Mouse (Mus musculus): ENCODE results near the gene Ccdc185. TPM values are rescaled to one million over a fixed set of nuclear protein-coding genes. Genes with fewer than 3 reads are reported as not detected.
A peak's percentile ranks its signal among the peaks of the same experiment; 100 is the strongest.

Gene Ccdc185
- polyA plus RNA-seq, 1 experiment from 2014 or later, result not detected

DNA sequence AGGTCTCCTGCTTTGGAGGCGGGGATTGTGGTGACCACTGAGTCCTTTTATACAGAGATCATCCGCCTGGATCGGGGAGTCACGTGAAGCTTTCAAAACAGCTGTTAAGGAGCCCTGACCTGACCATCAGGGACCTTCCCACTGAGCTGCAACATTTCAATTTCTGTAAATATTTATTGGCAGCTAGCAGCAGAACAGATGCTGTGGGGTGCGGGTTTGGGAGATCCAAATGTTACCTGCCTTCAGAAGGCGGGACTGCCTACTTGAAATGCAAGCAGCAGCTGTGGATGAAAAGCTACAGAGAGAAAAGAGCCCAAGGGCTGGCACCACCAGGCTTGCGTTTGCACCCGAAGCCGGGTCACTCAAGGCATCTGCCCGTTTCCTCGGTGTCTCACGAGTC is 21.4 kb downstream of the Ccdc185 start:
- Histone ChIP-seq H3K4me1 (ENCODE audit: control insufficient read depth, insufficient read depth, low read length) (peaks cover 6% of the 10 kb centered on the region; the same call in 1 of the 2 replicates), H3K27me3 (ENCODE audit: control insufficient read depth, insufficient read depth, low read depth, low read length) (no peaks in the 10 kb centered on the region), H3K9ac (ENCODE audit: low read depth, low read length) (peak overlapping the region; percentile 16; the same call in 1 of the 2 replicates), H3K4me3 (ENCODE audit: low read depth, low read length) (no peak overlapping the region), H3K9me3 (replicated peaks; ENCODE audit: control insufficient read depth, low read length, poor library complexity, severe bottlenecking) (no peaks in the 10 kb centered on the region), H3K36me3 (ENCODE audit: control insufficient read depth, insufficient read depth, low read length) (no peaks in the 10 kb centered on the region), H3K4me2 (ENCODE audit: low read length) (peak overlapping the region; percentile 19; the same call in 1 of the 2 replicates), H3K27ac (ENCODE audit: low read length) (no peak overlapping the region)
- 38% methylated on average over 12 of the region's 12 CpGs for WGBS
- no peak for ATAC-seq

DNA sequence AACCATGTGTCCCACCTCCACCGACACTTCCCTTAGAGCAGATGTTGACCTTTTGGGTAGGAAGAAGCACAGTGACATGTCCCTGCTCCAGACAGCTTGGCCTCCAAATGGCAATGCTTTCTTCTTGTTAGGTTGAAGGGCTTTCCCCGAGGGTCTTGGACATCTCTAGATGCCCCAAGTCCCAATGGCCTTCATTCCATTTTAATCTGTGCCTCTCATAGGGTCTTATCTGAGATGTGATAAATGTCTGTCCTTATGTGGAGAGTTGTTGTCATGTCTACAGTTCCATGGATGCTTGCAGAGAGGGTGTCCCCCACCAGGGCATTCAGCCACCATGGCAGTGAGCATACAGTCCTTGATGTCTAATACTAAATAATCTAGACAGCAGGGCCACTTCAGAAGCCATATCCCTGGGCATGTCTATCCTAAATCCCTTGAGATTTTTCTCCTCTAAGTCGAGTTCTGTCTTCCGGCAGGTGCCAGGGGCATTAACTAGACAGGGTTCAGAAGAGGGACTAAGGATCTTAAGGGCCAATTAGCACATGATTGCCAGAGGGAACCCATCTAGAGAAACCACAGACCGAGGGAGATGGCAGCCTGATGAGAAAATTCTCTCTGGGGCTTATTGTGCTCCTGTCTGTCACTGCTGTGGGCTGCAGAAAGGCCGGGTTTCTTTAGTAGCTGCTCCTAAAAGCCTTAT is 34.6 kb downstream of the Ccdc185 start:
- Histone ChIP-seq H3K4me2 (ENCODE audit: low read length) (no peak overlapping the region), H3K36me3 (ENCODE audit: control insufficient read depth, insufficient read depth, low read length) (no peaks in the 10 kb centered on the region), H3K27me3 (ENCODE audit: control insufficient read depth, insufficient read depth, low read depth, low read length) (no peaks in the 10 kb centered on the region), H3K9ac (ENCODE audit: low read depth, low read length) (no peak overlapping the region), H3K27ac (ENCODE audit: low read length) (no peak overlapping the region), H3K4me3 (ENCODE audit: low read depth, low read length) (no peak overlapping the region), H3K9me3 (replicated peaks; ENCODE audit: control insufficient read depth, low read length, poor library complexity, severe bottlenecking) (no peaks in the 10 kb centered on the region), H3K4me1 (ENCODE audit: control insufficient read depth, insufficient read depth, low read length) (peaks cover 3% of the 10 kb centered on the region; the same call in 1 of the 2 replicates)
- WGBS, result 58% methylated on average over 6 of the region's 6 CpGs
- ATAC-seq, result no peak

DNA sequence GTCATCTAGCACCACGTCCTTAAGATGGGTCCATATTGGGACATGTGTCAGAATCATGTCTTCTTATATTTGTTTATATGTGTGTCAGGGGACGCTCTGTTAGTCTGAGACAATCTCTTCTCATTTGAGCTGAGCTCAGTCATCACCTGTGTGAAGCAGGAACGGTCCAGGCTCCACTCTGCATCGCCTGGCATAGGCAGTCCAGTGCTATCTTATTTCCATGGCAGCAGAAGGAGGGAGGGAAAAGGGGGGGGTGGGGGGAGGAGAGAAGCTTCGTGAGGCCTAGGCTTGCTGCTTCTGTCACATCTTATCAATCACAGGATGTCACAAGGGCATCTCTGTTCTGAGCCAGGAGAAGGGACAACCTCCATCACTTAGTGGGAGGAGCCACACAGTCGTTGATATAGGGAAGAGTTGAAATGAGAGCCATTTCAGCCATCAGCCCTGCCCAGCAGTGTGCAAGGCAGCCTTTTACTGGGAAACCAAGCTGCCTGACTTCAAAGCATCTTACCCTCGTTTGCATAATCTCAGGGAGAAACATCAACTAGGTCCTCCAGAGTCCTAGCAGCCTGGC is 37.5 kb downstream of the Ccdc185 start:
- H3K9me3 ChIP-seq (replicated peaks; ENCODE audit: control insufficient read depth, low read length, poor library complexity, severe bottlenecking), result no peaks in the 10 kb centered on the region; the same call in 1 of the 2 replicates
- no peaks in the 10 kb centered on the region for H3K27me3 ChIP-seq (ENCODE audit: control insufficient read depth, insufficient read depth, low read depth, low read length)
- peak; percentile 68 for ATAC-seq
- 35% methylated on average over 7 of the region's 7 CpGs for WGBS
- H3K36me3 ChIP-seq (ENCODE audit: control insufficient read depth, insufficient read depth, low read length), result no peaks in the 10 kb centered on the region
- H3K9ac ChIP-seq (ENCODE audit: low read depth, low read length), result no peak overlapping the region
- H3K4me1 ChIP-seq (ENCODE audit: control insufficient read depth, insufficient read depth, low read length), result peaks cover 3% of the 10 kb centered on the region; the same call in 1 of the 2 replicates
- no peak overlapping the region; the same call in 1 of the 2 replicates for H3K4me2 ChIP-seq (ENCODE audit: low read length)
- H3K4me3 ChIP-seq (ENCODE audit: low read depth, low read length), result no peak overlapping the region
- H3K27ac ChIP-seq (ENCODE audit: low read length), result no peak overlapping the region

DNA sequence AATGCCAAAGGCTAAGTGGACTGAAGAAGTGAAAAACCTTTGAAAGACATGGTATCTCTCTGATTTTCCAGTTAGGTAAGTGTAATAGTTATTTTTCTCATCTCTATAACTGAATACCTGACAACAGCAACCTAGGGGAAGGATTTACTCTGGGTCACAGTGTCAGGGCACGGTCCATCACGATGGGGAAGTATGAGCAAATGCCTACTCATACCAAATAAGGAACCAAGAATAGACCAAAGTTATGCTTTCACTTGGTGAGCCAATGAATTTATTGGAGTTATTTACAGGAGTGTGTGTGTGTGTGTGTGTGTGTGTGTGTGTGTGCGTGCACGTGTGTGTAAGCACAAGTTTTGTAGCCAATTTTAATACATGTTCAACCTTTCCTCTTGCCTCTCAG is 41.5 kb downstream of the Ccdc185 start:
- WGBS, result 93% methylated on average over 4 of the region's 4 CpGs

DNA sequence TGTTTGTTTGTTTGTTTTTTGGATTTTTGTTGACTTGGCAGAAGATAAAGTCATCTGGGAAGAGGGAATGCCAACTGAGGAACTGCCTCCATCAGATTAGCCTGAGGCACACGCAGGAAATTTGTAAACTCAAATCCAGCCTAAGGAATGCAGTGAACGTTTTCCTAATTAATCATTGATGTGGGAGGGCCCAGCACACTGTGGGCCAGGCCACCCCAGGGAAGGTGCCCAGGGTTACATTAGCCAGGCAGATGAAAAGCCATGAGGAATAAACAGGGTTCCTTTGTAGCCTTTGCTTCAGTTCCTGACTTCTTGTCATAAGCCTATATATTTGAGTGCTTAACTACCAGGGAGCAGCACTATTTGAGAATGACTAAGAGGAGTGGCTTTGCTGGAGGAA is 44.1 kb downstream of the Ccdc185 start:
- no peaks in the 10 kb centered on the region for H3K27me3 ChIP-seq (ENCODE audit: control insufficient read depth, insufficient read depth, low read depth, low read length)
- no peak overlapping the region for H3K4me2 ChIP-seq (ENCODE audit: low read length)
- ATAC-seq, result no peak
- 61% methylated on average over 2 of the region's 2 CpGs for WGBS
- H3K9me3 ChIP-seq (replicated peaks; ENCODE audit: control insufficient read depth, low read length, poor library complexity, severe bottlenecking), result peaks cover 3% of the 10 kb centered on the region
- H3K27ac ChIP-seq (ENCODE audit: low read length), result no peak overlapping the region
- no peak overlapping the region for H3K9ac ChIP-seq (ENCODE audit: low read depth, low read length)
- 0 out of 2 replicates have a peak, but pooled peaks cover 4% of the 10 kb centered on the region for H3K4me1 ChIP-seq (ENCODE audit: control insufficient read depth, insufficient read depth, low read length)
- H3K36me3 ChIP-seq (ENCODE audit: control insufficient read depth, insufficient read depth, low read length), result no peaks in the 10 kb centered on the region
- no peak overlapping the region for H3K4me3 ChIP-seq (ENCODE audit: low read depth, low read length)

More for the DNA sequence above, 41.5 kb downstream of the Ccdc185 start:
- no peak overlapping the region for H3K27ac ChIP-seq (ENCODE audit: low read length)
- H3K4me1 ChIP-seq (ENCODE audit: control insufficient read depth, insufficient read depth, low read length), result peaks cover 3% of the 10 kb centered on the region; the same call in 1 of the 2 replicates
- no peak overlapping the region for H3K4me3 ChIP-seq (ENCODE audit: low read depth, low read length)
- no peaks in the 10 kb centered on the region for H3K36me3 ChIP-seq (ENCODE audit: control insufficient read depth, insufficient read depth, low read length)
- H3K9ac ChIP-seq (ENCODE audit: low read depth, low read length), result no peak overlapping the region
- no peak for ATAC-seq
- H3K4me2 ChIP-seq (ENCODE audit: low read length), result no peak overlapping the region
- H3K27me3 ChIP-seq (ENCODE audit: control insufficient read depth, insufficient read depth, low read depth, low read length), result no peaks in the 10 kb centered on the region
- peaks cover 3% of the 10 kb centered on the region for H3K9me3 ChIP-seq (replicated peaks; ENCODE audit: control insufficient read depth, low read length, poor library complexity, severe bottlenecking)

DNA sequence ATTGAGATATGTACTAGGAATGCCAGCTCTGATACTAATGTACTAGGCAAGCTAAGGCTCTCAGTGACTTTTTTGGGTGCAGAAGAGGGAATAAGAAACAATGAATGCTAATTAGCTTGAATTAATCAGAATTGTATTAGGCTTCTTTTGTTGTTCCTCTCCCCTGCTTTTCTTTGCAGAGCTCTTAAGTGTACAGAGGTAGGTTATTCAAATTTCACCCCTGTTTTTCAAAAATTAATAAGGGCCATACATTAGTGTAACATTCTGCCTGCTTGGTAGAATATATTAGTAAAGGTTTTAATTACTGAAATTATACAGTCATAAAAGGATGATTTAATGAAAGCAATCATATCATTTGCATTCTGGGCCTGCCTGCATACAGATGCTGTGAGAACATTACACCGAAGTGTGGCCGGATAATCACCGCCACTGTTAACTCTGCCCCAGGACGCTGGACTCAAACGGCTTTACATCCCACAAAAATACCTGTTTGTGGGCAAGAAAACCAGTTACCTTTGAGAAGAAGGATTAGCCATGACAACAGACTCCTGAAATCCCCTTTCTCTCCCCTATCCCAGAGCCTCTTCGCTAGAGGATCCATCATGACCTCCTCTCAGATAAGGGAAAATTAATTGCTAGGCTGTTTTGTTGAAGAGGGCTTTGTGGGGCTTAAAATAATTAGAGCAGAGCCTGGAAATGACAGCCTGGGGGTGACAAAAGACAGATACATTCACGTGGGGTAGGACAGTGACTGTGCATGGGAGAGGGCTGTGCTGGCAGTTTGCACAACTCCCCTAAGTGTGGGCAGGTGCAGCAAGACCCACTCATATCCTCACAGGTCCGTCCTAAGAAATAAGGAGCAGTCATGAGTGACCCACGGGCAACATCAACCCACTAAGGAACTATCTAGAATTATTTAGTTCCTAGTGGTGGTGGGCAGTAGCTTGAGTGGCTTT is 49.3 kb downstream of the Ccdc185 start:
- WGBS, result 32% methylated on average over 9 of the region's 9 CpGs
- Histone ChIP-seq H3K27me3 (ENCODE audit: control insufficient read depth, insufficient read depth, low read depth, low read length) (no peaks in the 10 kb centered on the region), H3K9ac (ENCODE audit: low read depth, low read length) (no peak overlapping the region), H3K27ac (ENCODE audit: low read length) (peak overlapping the region; percentile 66), H3K4me1 (ENCODE audit: control insufficient read depth, insufficient read depth, low read length) (peaks cover 7% of the 10 kb centered on the region; the same call in 1 of the 2 replicates), H3K4me2 (ENCODE audit: low read length) (no peak overlapping the region), H3K4me3 (ENCODE audit: low read depth, low read length) (no peak overlapping the region), H3K9me3 (replicated peaks; ENCODE audit: control insufficient read depth, low read length, poor library complexity, severe bottlenecking) (no peaks in the 10 kb centered on the region), H3K36me3 (ENCODE audit: control insufficient read depth, insufficient read depth, low read length) (no peaks in the 10 kb centered on the region)
- peak; percentile 42; the same call in 1 of the 2 replicates for ATAC-seq

Other genes with a start within 250 kb of the Ccdc185 start
- 84.5 and 89.8 TPM in 2 replicates for gene Capn2, start 231.6 kb downstream of the Ccdc185 start, polyA plus RNA-seq (2015; fragmentation: Nextera tagmentation; extraction: Ambion mirVana)
- 0.14 and 0.21 TPM in 2 replicates for gene Capn8, start 184.2 kb downstream of the Ccdc185 start, polyA plus RNA-seq (2015; fragmentation: Nextera tagmentation; extraction: Ambion mirVana)
- 86.7 and 89.4 TPM in 2 replicates for gene Susd4, start 14.7 kb upstream of the Ccdc185 start, polyA plus RNA-seq (2015; fragmentation: Nextera tagmentation; extraction: Ambion mirVana)
- 0.06 and 0.20 TPM in 2 replicates for gene Tlr5, start 205.6 kb upstream of the Ccdc185 start, polyA plus RNA-seq (2015; fragmentation: Nextera tagmentation; extraction: Ambion mirVana)